Mouse (Mus musculus): ENCODE measurements around the gene Slc24a3.

Slc24a3 gene

GRCm38 (mm10) chr2:145279336-145279735, 111.8 kb downstream of the Slc24a3 start:
- no peak for DNase-seq (ENCODE audit: low spot score)

- DNase-seq (ENCODE audit: low spot score) = no peak
Observed at GRCm38 (mm10) chr2:145283746-145284145, 116.2 kb downstream of the Slc24a3 start.

GRCm38 (mm10) chr2:145288501-145288900, 120.9 kb downstream of the Slc24a3 start:
- no peak for DNase-seq (ENCODE audit: low spot score)

- peak; percentile 32 for DNase-seq (ENCODE audit: low spot score)
Observed at GRCm38 (mm10) chr2:145291473-145291872, 123.9 kb downstream of the Slc24a3 start.

GRCm38 (mm10) chr2:145292196-145292595, 124.6 kb downstream of the Slc24a3 start:
- DNase-seq (ENCODE audit: low spot score) = no peak

GRCm38 (mm10) chr2:145292816-145293215, 125.3 kb downstream of the Slc24a3 start:
- no peak for DNase-seq (ENCODE audit: low spot score)

- no peak for DNase-seq (ENCODE audit: low spot score)
Observed at GRCm38 (mm10) chr2:145296906-145297305, 129.4 kb downstream of the Slc24a3 start.

GRCm38 (mm10) chr2:145299914-145300699, 132.6 kb downstream of the Slc24a3 start:
- no peak for DNase-seq (ENCODE audit: low spot score)

GRCm38 (mm10) chr2:145307231-145307883, 139.8 kb downstream of the Slc24a3 start:
- DNase-seq (ENCODE audit: low spot score) = no peak

- no peak for DNase-seq (ENCODE audit: low spot score)
Observed at GRCm38 (mm10) chr2:145318916-145319315, 151.4 kb downstream of the Slc24a3 start.

GRCm38 (mm10) chr2:145321287-145321686, 153.7 kb downstream of the Slc24a3 start:
- no peak for DNase-seq (ENCODE audit: low spot score)

GRCm38 (mm10) chr2:145321755-145322154, 154.2 kb downstream of the Slc24a3 start:
- DNase-seq (ENCODE audit: low spot score) = no peak

GRCm38 (mm10) chr2:145324477-145324876, 156.9 kb downstream of the Slc24a3 start:
- no peak for DNase-seq (ENCODE audit: low spot score)

GRCm38 (mm10) chr2:145325852-145326251, 158.3 kb downstream of the Slc24a3 start:
- no peak for DNase-seq (ENCODE audit: low spot score)

GRCm38 (mm10) chr2:145326544-145326943, 159.0 kb downstream of the Slc24a3 start:
- DNase-seq (ENCODE audit: low spot score) = no peak

GRCm38 (mm10) chr2:145329756-145330155, 162.2 kb downstream of the Slc24a3 start:
- DNase-seq (ENCODE audit: low spot score) = peak; percentile 43

GRCm38 (mm10) chr2:145331525-145331924, 164.0 kb downstream of the Slc24a3 start:
- no peak for DNase-seq (ENCODE audit: low spot score)

GRCm38 (mm10) chr2:145333466-145333865, 165.9 kb downstream of the Slc24a3 start:
- no peak for DNase-seq (ENCODE audit: low spot score)

GRCm38 (mm10) chr2:145336406-145336805, 168.9 kb downstream of the Slc24a3 start:
- DNase-seq (ENCODE audit: low spot score) = no peak

- no peak for DNase-seq (ENCODE audit: low spot score)
Observed at GRCm38 (mm10) chr2:145340816-145341215, 173.3 kb downstream of the Slc24a3 start.

GRCm38 (mm10) chr2:145342956-145343355, 175.4 kb downstream of the Slc24a3 start:
- no peak for DNase-seq (ENCODE audit: low spot score)

- DNase-seq (ENCODE audit: low spot score) = no peak
Observed at GRCm38 (mm10) chr2:145344521-145344920, 177.0 kb downstream of the Slc24a3 start.

- DNase-seq (ENCODE audit: low spot score) = no peak
Observed at GRCm38 (mm10) chr2:145353801-145354200, 186.2 kb downstream of the Slc24a3 start.

Data from layer of hippocampus, adult 9-10 months (tissue).